Mouse (Mus musculus) liver, adult 2 months (tissue): ENCODE data around the gene Tff2. TPM values are rescaled to one million over a fixed set of nuclear protein-coding genes. Genes with fewer than 3 reads are reported as not detected.

ENCODE experiments used
- DNase-seq: peaks from one replicate; pipeline ENCODE4 v3.0.0-alpha.2; 2011; ENCODE audit warnings: low read depth, low spot score; ENCODE audit errors: extremely low read depth
- H3K27ac ChIP-seq: fragments of 200-500 bp; replicated peaks from 2 replicates; pipeline ENCODE4 v1.5.1; 2012; ENCODE audit warnings: low read depth, mild to moderate bottlenecking, control low read depth, inconsistent platforms, low read length; ENCODE audit not compliant: insufficient read depth
- H3K27me3 ChIP-seq: fragments of 200-500 bp; 2 replicates; pipeline ENCODE4 v1.6.1; 2012; ENCODE audit warnings: mild to moderate bottlenecking, moderate library complexity, low read length, inconsistent platforms; ENCODE audit not compliant: control insufficient read depth, insufficient read depth
- H3K36me3 ChIP-seq: fragments of 200-500 bp; 2 replicates; pipeline ENCODE4 v1.6.1; 2012; ENCODE audit warnings: low read length, inconsistent platforms; ENCODE audit not compliant: control insufficient read depth, insufficient read depth
- H3K4me1 ChIP-seq: fragments of 200-500 bp; 2 replicates; pipeline ENCODE4 v1.6.1; 2011; ENCODE audit warnings: low read length; ENCODE audit not compliant: control insufficient read depth, insufficient read depth
- H3K4me3 ChIP-seq: fragments of 200-500 bp; 2 replicates; pipeline ENCODE4 v1.5.1; 2011; ENCODE audit warnings: low read depth, mild to moderate bottlenecking, control low read depth, low read length, moderate library complexity; ENCODE audit not compliant: insufficient read depth
- H3K79me2 ChIP-seq: fragments of 200-500 bp; 2 replicates; pipeline ENCODE4 v1.6.1; 2012; ENCODE audit warnings: inconsistent platforms, mild to moderate bottlenecking, low read length, moderate library complexity; ENCODE audit not compliant: control insufficient read depth, insufficient read depth
- H3K9ac ChIP-seq: fragments of 200-500 bp; 2 replicates; pipeline ENCODE4 v1.6.1; 2012; ENCODE audit warnings: low read depth, mild to moderate bottlenecking, control low read depth, inconsistent platforms, low read length
- CTCF ChIP-seq: fragments of 200-500 bp; IDR thresholded peaks from 2 replicates; pipeline ENCODE4 v1.5.1; 2011; ENCODE audit warnings: low read depth, low read length, control low read depth
- POLR2A ChIP-seq: fragments of 200-500 bp; IDR thresholded peaks from 2 replicates; pipeline ENCODE4 v1.6.1; 2011; ENCODE audit warnings: low read length, control low read depth; ENCODE audit not compliant: insufficient read depth; ENCODE audit errors: extremely low read depth
- WGBS: fragments of 180-500 bp; shearing (Covaris S2); methylation state at CpG from one replicate; pipeline ENCODE4 v1.1.7; 2018; 5-methylcytosine and 5-hydroxymethylcytosine counted together
- polyA plus RNA-seq: library from polyadenylated mRNA; depleted of rRNA; stranded (reverse); fragments of >200 nt; gene quantifications from 2 replicates; pipeline ENCODE4 v1.2.3, GENCODE M21; 2012
- total RNA-seq: library from RNA; depleted of rRNA; stranded (reverse); fragments of >200 nt; gene quantifications from 2 replicates; pipeline ENCODE4 v1.2.3, GENCODE M21; 2014

Tff2 gene
- total and polyA plus RNA-seq, 2 experiments, result 5.8 TPM; not detected in 1

DNA sequence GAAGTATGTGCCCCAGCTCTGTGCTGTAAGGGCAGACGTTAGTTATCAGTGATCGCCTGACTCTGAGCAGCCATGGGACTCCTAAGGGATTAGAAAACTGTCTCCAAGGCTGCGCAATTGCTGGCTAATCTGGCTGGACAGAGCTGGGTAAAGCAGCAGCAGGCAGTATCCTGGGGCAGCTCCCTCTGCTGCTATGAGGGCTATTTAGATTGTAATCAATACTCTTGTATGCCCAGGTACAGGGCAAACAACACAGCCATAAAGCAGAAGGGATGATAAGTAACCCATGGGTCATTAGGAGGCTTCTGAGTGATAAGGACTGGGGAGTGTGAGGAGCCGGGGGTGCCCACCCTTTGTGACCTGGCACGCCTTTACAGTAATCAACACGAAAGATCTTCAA is 9.2 kb downstream of the Tff2 start:
- 40% methylated on average over 6 of the region's 6 CpGs for WGBS
- H3K27ac ChIP-seq, result no peak overlapping the region
- no peaks in the 10 kb centered on the region for H3K27me3 ChIP-seq
- H3K4me3 ChIP-seq, result no peak overlapping the region
- H3K9ac ChIP-seq, result no peak overlapping the region
- TF ChIP-seq CTCF (no peak), POLR2A (no peak)
- peaks cover 7% of the 10 kb centered on the region; the same call in 1 of the 2 replicates for H3K4me1 ChIP-seq
- no peaks in the 10 kb centered on the region for H3K79me2 ChIP-seq
- H3K36me3 ChIP-seq, result no peaks in the 10 kb centered on the region
- no peak for DNase-seq

GRCm38 (mm10) chr17:31133776-31134175 is 10.3 kb downstream of the Tff2 start:
- Histone ChIP-seq H3K27ac (peak overlapping the region; percentile 42; the same call in 1 of the 2 replicates), H3K36me3 (no peaks in the 10 kb centered on the region), H3K9ac (no peak overlapping the region), H3K4me1 (peaks cover 7% of the 10 kb centered on the region; the same call in 1 of the 2 replicates), H3K27me3 (no peaks in the 10 kb centered on the region), H3K4me3 (no peak overlapping the region), H3K79me2 (no peaks in the 10 kb centered on the region)
- 16% methylated on average over 15 of the region's 15 CpGs for WGBS
- peak; percentile 89 for DNase-seq
- TF ChIP-seq CTCF, result no peak
- TF ChIP-seq POLR2A, result no peak

- Histone ChIP-seq H3K36me3 (no peaks in the 10 kb centered on the region), H3K27me3 (no peaks in the 10 kb centered on the region), H3K27ac (no peak overlapping the region), H3K79me2 (no peaks in the 10 kb centered on the region), H3K4me1 (peaks cover 7% of the 10 kb centered on the region; the same call in 1 of the 2 replicates), H3K9ac (no peak overlapping the region), H3K4me3 (no peak overlapping the region)
- TF ChIP-seq CTCF, result no peak
- TF ChIP-seq POLR2A, result no peak
- DNase-seq, result no peak
- WGBS, result 80% methylated on average over 10 of the region's 10 CpGs
These were observed 12.7 kb downstream of the Tff2 start for GRCm38 (mm10) chr17:31131269-31131821.

GRCm38 (mm10) chr17:31129452-31129851 is 14.6 kb downstream of the Tff2 start, which contains the start of gene Tff3:
TSS of gene Tff3 (minus strand) at chr17:31129646.
- Histone ChIP-seq H3K36me3 (no peaks in the 10 kb centered on the region), H3K27ac (no peak within 1 kb of the TSS), H3K9ac (no peak within 1 kb of the TSS), H3K4me3 (no peak within 1 kb of the TSS), H3K27me3 (no peaks in the 10 kb centered on the region), H3K79me2 (no peaks in the 10 kb centered on the region), H3K4me1 (peaks cover 7% of the 10 kb centered on the region; the same call in 1 of the 2 replicates)
- no peak for TF ChIP-seq POLR2A
- no peak for TF ChIP-seq CTCF
- no peak for DNase-seq
- 29% methylated on average over 2 of the region's 2 CpGs for WGBS

DNA sequence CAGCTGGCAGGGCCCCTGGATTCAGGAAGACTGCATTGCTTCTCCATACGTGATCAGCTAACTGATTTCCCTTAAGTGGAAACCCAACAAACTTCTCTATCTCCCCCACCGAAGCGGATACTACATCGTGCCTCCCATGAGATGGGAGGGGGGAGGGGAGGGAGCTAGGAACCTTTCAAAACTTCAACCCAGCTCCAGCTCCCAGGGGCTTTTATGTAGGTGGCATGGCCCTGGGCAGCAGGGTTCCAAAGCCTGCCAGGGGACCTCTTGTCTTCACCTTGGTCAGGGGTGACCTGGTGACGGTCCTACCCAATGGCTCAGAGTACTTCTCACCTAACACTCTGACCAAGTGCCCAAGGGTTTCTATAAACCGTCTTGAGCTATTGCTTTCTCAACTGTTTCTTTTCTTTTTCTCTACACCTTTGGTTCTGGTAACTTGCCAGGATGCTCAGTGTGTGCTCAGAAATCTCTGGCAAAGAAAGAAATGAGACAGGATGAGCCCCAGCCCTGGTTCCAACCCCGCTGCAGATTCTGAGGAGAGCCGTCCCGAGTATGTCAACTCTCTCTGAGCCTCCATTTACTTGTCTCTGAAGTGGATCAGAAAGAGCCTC is 15.3 kb downstream of the Tff2 start:
- no peaks in the 10 kb centered on the region for H3K79me2 ChIP-seq
- no peaks in the 10 kb centered on the region for H3K27me3 ChIP-seq
- H3K9ac ChIP-seq, result no peak overlapping the region
- H3K36me3 ChIP-seq, result no peaks in the 10 kb centered on the region
- H3K4me1 ChIP-seq, result peaks cover 2% of the 10 kb centered on the region; the same call in 1 of the 2 replicates
- no peak overlapping the region for H3K4me3 ChIP-seq
- DNase-seq, result no peak
- TF ChIP-seq POLR2A (no peak), CTCF (no peak)
- 83% methylated on average over 9 of the region's 9 CpGs for WGBS
- no peak overlapping the region for H3K27ac ChIP-seq

DNA sequence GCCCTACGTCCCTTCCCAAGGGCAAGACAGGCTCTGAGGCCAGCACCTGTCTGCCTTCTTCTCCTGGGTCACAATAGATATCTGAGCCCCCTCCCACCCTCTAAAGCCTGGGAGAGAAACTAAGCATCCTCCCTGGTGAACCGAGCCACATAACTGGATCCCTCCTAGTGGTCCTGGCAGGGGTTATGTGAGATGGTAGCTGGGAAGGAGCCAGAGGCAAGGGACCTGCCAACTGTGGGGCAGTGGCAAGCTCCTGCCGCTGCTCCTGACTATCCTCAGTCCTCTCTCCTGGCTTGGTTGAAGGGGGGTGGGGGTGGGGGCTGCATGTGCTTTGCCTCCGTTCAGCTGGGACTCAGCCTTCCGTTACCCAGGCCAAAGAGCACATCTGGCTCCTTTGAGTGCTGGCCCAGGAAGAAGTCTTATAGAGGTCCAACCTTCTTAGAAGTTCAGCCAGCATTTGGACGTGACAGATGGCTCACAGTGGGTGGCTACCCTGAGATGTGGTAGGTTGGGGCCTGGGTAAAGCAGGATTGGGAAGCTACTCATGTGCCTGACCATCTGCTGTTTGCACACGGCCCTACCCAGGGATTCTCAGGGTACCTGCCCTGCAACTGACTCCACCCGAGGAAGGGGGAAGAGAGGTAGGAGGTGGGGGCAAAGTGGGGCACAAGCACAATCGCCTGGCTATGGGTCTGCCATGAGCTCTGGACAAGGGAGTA is 18.4 kb downstream of the Tff2 start:
- DNase-seq, result no peak
- Histone ChIP-seq H3K79me2 (no peaks in the 10 kb centered on the region), H3K4me1 (no peaks in the 10 kb centered on the region), H3K27ac (no peak overlapping the region), H3K36me3 (no peaks in the 10 kb centered on the region), H3K27me3 (no peaks in the 10 kb centered on the region), H3K4me3 (no peak overlapping the region), H3K9ac (no peak overlapping the region)
- no peak for TF ChIP-seq CTCF
- no peak for TF ChIP-seq POLR2A
- WGBS, result 76% methylated on average over 9 of the region's 9 CpGs
